Mouse (Mus musculus) splenic B cell, adult 2 months (primary cell): ENCODE results near the gene Rsph9.

ENCODE experiments used
- DNase-seq: peaks from one replicate; pipeline ENCODE4 v3.0.0-alpha.2; 2011; ENCODE audit warnings: low read depth, low spot score
- H3K27me3 ChIP-seq: 2 replicates; pipeline ENCODE4 v1.6.1; 2012; ENCODE audit warnings: mild to moderate bottlenecking, low read length, moderate library complexity, mixed read lengths; ENCODE audit not compliant: control insufficient read depth, poor library complexity, insufficient read depth, severe bottlenecking
- H3K36me3 ChIP-seq: 2 replicates; pipeline ENCODE4 v1.6.1; 2012; ENCODE audit warnings: mild to moderate bottlenecking, low read length, moderate library complexity, mixed read lengths; ENCODE audit not compliant: control insufficient read depth, poor library complexity, insufficient read depth, severe bottlenecking

The Rsph9 gene

DNA sequence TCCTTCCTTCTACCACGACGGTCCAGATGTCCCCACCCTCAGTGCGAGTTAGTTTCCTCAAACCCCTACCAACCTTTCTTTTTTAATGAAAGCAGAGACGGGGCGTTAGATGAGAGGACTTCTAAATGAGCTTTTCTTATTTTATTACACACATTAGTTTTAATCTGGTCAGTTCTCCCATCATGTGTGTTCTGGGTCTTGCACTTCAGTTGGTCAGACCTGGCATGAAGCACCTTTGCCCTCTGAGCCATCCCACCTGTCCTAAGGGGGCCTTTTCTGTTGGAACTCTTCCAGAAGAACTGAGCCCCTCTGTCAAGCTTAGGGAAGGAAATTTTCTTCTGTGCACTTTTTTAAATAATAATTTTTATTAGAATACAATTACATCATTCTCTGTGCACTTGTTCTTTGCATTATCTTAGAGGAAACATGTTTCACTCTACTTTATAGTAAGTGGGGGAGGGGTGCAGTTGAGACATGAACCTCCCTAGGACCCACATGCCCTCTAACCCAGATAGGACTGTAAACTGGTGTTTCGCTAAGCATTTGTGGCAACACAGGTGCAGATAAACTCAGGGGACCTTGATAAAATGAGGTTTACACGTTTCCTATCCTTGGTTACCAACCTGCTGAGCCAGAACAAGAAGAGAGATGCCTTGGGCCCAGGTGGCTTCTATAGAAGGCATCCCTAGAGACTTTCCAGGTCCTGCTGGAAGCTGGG is 69.5 kb downstream of the Rsph9 start:
- H3K36me3 ChIP-seq: no peaks in the 10 kb centered on the region
- DNase-seq: no peak
- no peaks in the 10 kb centered on the region for H3K27me3 ChIP-seq

- Histone ChIP-seq H3K36me3 (no peaks in the 10 kb centered on the region), H3K27me3 (no peaks in the 10 kb centered on the region)
- peak; percentile 91 for DNase-seq
Observed at GRCm38 (mm10) chr17:46073730-46074301, 70.2 kb downstream of the Rsph9 start.
